Mouse (Mus musculus): ENCODE results near the gene Trp53bp2.

- TF ChIP-seq CTCF (IDR thresholded peaks at IDR 0.05; ENCODE audit: extremely low read depth, insufficient read length, insufficient replicate concordance, low read depth, low read length) (no peak), POLR2A (IDR thresholded peaks at IDR 0.05; ENCODE audit: low read depth, low read length) (no peak)
Measured at GRCm38 (mm10) chr1:182430676-182431075, 21.7 kb downstream of the Trp53bp2 start.

Data from small intestine, adult 2 months (tissue).